Mouse (Mus musculus) stomach, postnatal 0 days (tissue): Measurements from ENCODE around the gene Ddx46. TPM values are rescaled to one million over a fixed set of nuclear protein-coding genes. Genes with fewer than 3 reads are reported as not detected.

Experiments used
- ATAC-seq: fragments of 200-750 bp; cut with Nextera tagmentation; 2 replicates; pipeline ENCODE4 v1.8.0; 2017; ENCODE audit not compliant: low FRiP score, low TSS enrichment
- DNase-seq: peaks from one replicate; pipeline ENCODE4 v3.0.0-alpha.2; 2016; ENCODE audit warnings: low spot score
- H3K27ac ChIP-seq: fragments of 300-500 bp; sonication (generic); replicated peaks from 2 replicates; pipeline ENCODE4 v1.5.1; 2014; ENCODE audit warnings: mild to moderate bottlenecking, control low read depth
- H3K27me3 ChIP-seq: fragments of 300-500 bp; sonication (generic); 2 replicates; pipeline ENCODE4 v1.6.1; 2014; ENCODE audit warnings: low read length; ENCODE audit not compliant: control insufficient read depth, insufficient read depth
- H3K36me3 ChIP-seq: fragments of 300-500 bp; sonication (generic); 2 replicates; pipeline ENCODE4 v1.6.1; 2014; ENCODE audit warnings: low read length, mixed read lengths; ENCODE audit not compliant: control insufficient read depth, insufficient read depth
- H3K4me1 ChIP-seq: fragments of 300-500 bp; sonication (generic); replicated peaks from 2 replicates; pipeline ENCODE4 v1.6.1; 2014; ENCODE audit warnings: antibody characterized with exemption; ENCODE audit not compliant: control insufficient read depth, insufficient read depth
- H3K4me2 ChIP-seq: fragments of 300-500 bp; sonication (generic); replicated peaks from 2 replicates; pipeline ENCODE4 v1.6.1; 2014; ENCODE audit warnings: low read depth, mild to moderate bottlenecking, control low read depth, moderate library complexity
- H3K4me3 ChIP-seq: fragments of 300-500 bp; sonication (generic); 2 replicates; pipeline ENCODE4 v1.5.1; 2014; ENCODE audit warnings: low read depth, low read length, control low read depth
- H3K9ac ChIP-seq: fragments of 300-500 bp; sonication (generic); 2 replicates; pipeline ENCODE4 v1.6.1; 2014; ENCODE audit warnings: mild to moderate bottlenecking, low read length, control low read depth, mixed read lengths
- H3K9me3 ChIP-seq: fragments of 300-500 bp; sonication (generic); 2 replicates; pipeline ENCODE4 v1.6.1; 2016; ENCODE audit warnings: low read length; ENCODE audit not compliant: control insufficient read depth
- CTCF ChIP-seq: IDR thresholded peaks from 2 replicates; pipeline ENCODE4 v1.5.1; 2016; ENCODE audit warnings: antibody characterized with exemption, low read depth, mild to moderate bottlenecking, moderate library complexity
- EP300 ChIP-seq: optimal IDR thresholded peaks from 2 replicates; pipeline ENCODE3; 2016; ENCODE audit warnings: antibody characterized with exemption
- WGBS: fragments of 180-500 bp; shearing (Covaris S2); extraction: QIAGEN DNeasy Blood & Tissue Kit; methylation state at CpG from one replicate; pipeline ENCODE4 v1.1.7; 2014; 5-methylcytosine and 5-hydroxymethylcytosine counted together
- polyA plus RNA-seq: library from polyadenylated mRNA; unstranded; fragments of >200 nt; fragmentation: Nextera tagmentation; extraction: Ambion mirVana; gene quantifications from 2 replicates; pipeline ENCODE4 v1.2.1, GENCODE M21; 2015

Gene Ddx46
- polyA plus RNA-seq, 1 experiment from 2014 or later: 14.9 TPM

- TF ChIP-seq EP300 (no peak), CTCF (no peak)
- Histone ChIP-seq H3K27ac (no peak overlapping the region), H3K4me1 (no peaks in the 10 kb centered on the region), H3K36me3 (peaks cover 32% of the 10 kb centered on the region), H3K27me3 (no peaks in the 10 kb centered on the region), H3K9ac (no peak overlapping the region), H3K9me3 (no peaks in the 10 kb centered on the region), H3K4me3 (no peak overlapping the region), H3K4me2 (no peak overlapping the region)
- DNase-seq: no peak
- 85% methylated on average over 6 of the region's 6 CpGs for WGBS
- ATAC-seq: no peak
These were observed 16.2 kb downstream of the Ddx46 start for GRCm38 (mm10) chr13:55650980-55651379.

- Histone ChIP-seq H3K9me3 (no peaks in the 10 kb centered on the region), H3K4me1 (no peaks in the 10 kb centered on the region), H3K4me3 (no peak overlapping the region), H3K27ac (no peak overlapping the region), H3K9ac (no peak overlapping the region), H3K27me3 (no peaks in the 10 kb centered on the region), H3K36me3 (peaks cover 25% of the 10 kb centered on the region), H3K4me2 (no peak overlapping the region)
- 66% methylated on average over 6 of the region's 6 CpGs for WGBS
- ATAC-seq (no peak), DNase-seq (peak; percentile 43)
- TF ChIP-seq CTCF (peak; percentile 72), EP300 (no peak)
These were observed 33.7 kb downstream of the Ddx46 start for GRCm38 (mm10) chr13:55668550-55668949.

- ATAC-seq (no peak), DNase-seq (no peak)
- 92% methylated on average over 6 of the region's 6 CpGs for WGBS
- TF ChIP-seq EP300 (no peak), CTCF (no peak)
- Histone ChIP-seq H3K9ac (no peak overlapping the region), H3K9me3 (no peaks in the 10 kb centered on the region), H3K4me3 (no peak overlapping the region), H3K4me1 (no peaks in the 10 kb centered on the region), H3K27me3 (no peaks in the 10 kb centered on the region), H3K4me2 (no peak overlapping the region), H3K27ac (no peak overlapping the region), H3K36me3 (peaks cover 21% of the 10 kb centered on the region)
These were observed 37.9 kb downstream of the Ddx46 start for GRCm38 (mm10) chr13:55672711-55673110.

GRCm38 (mm10) chr13:55677364-55677763 is 42.5 kb downstream of the Ddx46 start:
- peaks cover 14% of the 10 kb centered on the region for H3K36me3 ChIP-seq
- ATAC-seq (no peak), DNase-seq (no peak)
- WGBS: 75% methylated on average over 8 of the region's 8 CpGs
- H3K4me2 ChIP-seq: no peak overlapping the region
- H3K4me1 ChIP-seq: no peaks in the 10 kb centered on the region
- no peak overlapping the region for H3K9ac ChIP-seq
- no peak for TF ChIP-seq EP300
- no peak for TF ChIP-seq CTCF
- no peak overlapping the region for H3K27ac ChIP-seq
- H3K27me3 ChIP-seq: no peaks in the 10 kb centered on the region
- no peaks in the 10 kb centered on the region for H3K9me3 ChIP-seq
- no peak overlapping the region for H3K4me3 ChIP-seq

GRCm38 (mm10) chr13:55682201-55682600 is 47.4 kb downstream of the Ddx46 start:
- 69% methylated on average over 9 of the region's 9 CpGs for WGBS
- H3K27ac ChIP-seq: no peak overlapping the region
- ATAC-seq: no peak

GRCm38 (mm10) chr13:55683581-55683980 is 48.8 kb downstream of the Ddx46 start:
- no peak overlapping the region for H3K27ac ChIP-seq
- H3K4me2 ChIP-seq: no peak overlapping the region
- no peak overlapping the region for H3K4me3 ChIP-seq
- no peaks in the 10 kb centered on the region for H3K9me3 ChIP-seq
- H3K4me1 ChIP-seq: no peaks in the 10 kb centered on the region
- ATAC-seq: no peak
- 67% methylated on average over 3 of the region's 3 CpGs for whole genome bisulfite sequencing
- peaks cover 7% of the 10 kb centered on the region; the same call in 1 of the 2 replicates for H3K36me3 ChIP-seq
- no peak overlapping the region for H3K9ac ChIP-seq
- H3K27me3 ChIP-seq: no peaks in the 10 kb centered on the region
- TF ChIP-seq EP300 (no peak), CTCF (no peak)
- no peak for DNase-seq

More at GRCm38 (mm10) chr13:55682201-55682600, 47.4 kb downstream of the Ddx46 start:
- Histone ChIP-seq H3K4me3 (no peak overlapping the region), H3K36me3 (peaks cover 14% of the 10 kb centered on the region), H3K4me2 (no peak overlapping the region), H3K9me3 (no peaks in the 10 kb centered on the region), H3K9ac (no peak overlapping the region), H3K4me1 (no peaks in the 10 kb centered on the region), H3K27me3 (no peaks in the 10 kb centered on the region)
- TF ChIP-seq CTCF (no peak), EP300 (no peak)
- DNase-seq: no peak
